Comparison of ENCODE assay signal across 8 mouse cellular contexts in the genomic region with DNA sequence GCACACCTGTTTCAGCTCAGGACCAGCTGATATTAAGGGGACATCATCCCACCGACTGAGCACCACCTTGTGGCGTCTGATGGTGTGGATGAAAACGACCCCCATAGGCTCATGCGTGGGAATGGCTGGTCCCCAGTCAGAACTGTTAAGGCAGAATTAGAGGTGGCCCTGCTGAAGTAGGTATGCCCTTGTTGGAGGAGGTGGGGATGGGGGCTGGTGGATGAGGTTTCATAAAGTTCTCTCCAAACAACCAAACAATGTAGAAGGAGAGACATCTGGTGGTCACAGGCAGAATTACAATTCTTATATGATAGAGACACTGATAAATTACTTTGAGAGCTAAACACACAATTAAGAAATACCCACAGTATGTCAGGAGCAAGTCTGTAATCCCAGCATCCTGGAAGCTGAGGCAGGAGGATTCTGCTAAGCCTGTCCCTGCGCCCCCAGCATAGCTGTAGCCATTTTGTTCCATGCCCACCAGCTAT. TPM values are rescaled to one million over a fixed set of nuclear protein-coding genes. Genes with fewer than 3 reads are reported as not detected.
DNase-seq lines count a peak whose midpoint lies in the region; ATAC-seq and TF ChIP-seq lines count a peak whose summit lies in the region.

No protein-coding gene starts in this region.

- H3K4me3 ChIP-seq in liver, postnatal 0 days (ENCODE audit: low read depth, low read length) = no peak overlapping the region
- H3K4me3 ChIP-seq in liver, embryonic 11.5 days (ENCODE audit: low read depth, low read length) = no peak overlapping the region
- no peak overlapping the region for H3K4me3 ChIP-seq in cortical plate, adult 2 months (ENCODE audit: insufficient read depth, low read length)

- TF ChIP-seq CTCF in liver, postnatal 0 days (IDR thresholded peaks at IDR 0.05; ENCODE audit: low read depth) = peak; percentile 66; the same call in 1 of the 2 replicates
- TF ChIP-seq CTCF in Patski (IDR thresholded peaks at IDR 0.05) = peak; percentile 66
- TF ChIP-seq CTCF in cortical plate, adult 2 months (IDR thresholded peaks at IDR 0.05; ENCODE audit: extremely low read depth, insufficient read depth, low read length) = peak; percentile 61

- no peaks in the 10 kb centered on the region for H3K4me1 ChIP-seq in liver, postnatal 0 days (ENCODE audit: insufficient read depth)
- H3K4me1 ChIP-seq in liver, embryonic 11.5 days (replicated peaks; ENCODE audit: control insufficient read depth, insufficient read depth, low read length) = no peaks in the 10 kb centered on the region
- H3K4me1 ChIP-seq in cortical plate, adult 2 months (ENCODE audit: control insufficient read depth, insufficient read depth, low read length) = no peaks in the 10 kb centered on the region

- H3K9ac ChIP-seq in liver, postnatal 0 days (replicated peaks) = no peak overlapping the region
- H3K9ac ChIP-seq in liver, embryonic 11.5 days (ENCODE audit: low read depth, low read length) = no peak overlapping the region

- 71% methylated on average over 5 of the region's 5 CpGs for WGBS in liver, postnatal 0 days (ENCODE audit: insufficient replicate concordance)
- WGBS in liver, embryonic 11.5 days = 71% methylated on average over 5 of the region's 5 CpGs

- TF ChIP-seq EP300 in liver, postnatal 0 days (IDR thresholded peaks at IDR 0.05; ENCODE audit: low read depth) = no peak

- ATAC-seq in liver, postnatal 0 days = 0 out of 2 replicates have a peak, but pooled peaks have one; percentile 31
- ATAC-seq in liver, embryonic 11.5 days (replicated peaks; ENCODE audit: low FRiP score) = no peak
- no peak for ATAC-seq in Patski
- no peak; the same call in 1 of the 2 replicates for ATAC-seq in monocyte, adult 5-6 weeks (replicated peaks; ENCODE audit: insufficient number of reproducible peaks, low FRiP score, low TSS enrichment, poor library complexity, severe bottlenecking)

- no peak overlapping the region for H3K27ac ChIP-seq in liver, postnatal 0 days (ENCODE audit: low read depth)
- H3K27ac ChIP-seq in liver, embryonic 11.5 days (ENCODE audit: low read depth, low read length) = no peak overlapping the region
- H3K27ac ChIP-seq in cortical plate, adult 2 months (ENCODE audit: insufficient read depth, low read length) = no peak overlapping the region

- H3K4me2 ChIP-seq in liver, postnatal 0 days (ENCODE audit: low read depth, low read length) = no peak overlapping the region
- H3K4me2 ChIP-seq in liver, embryonic 11.5 days = no peak overlapping the region

- in situ Hi-C loops in Patski (cut with MboI; ENCODE audit: low pct_unique_long_range_greater_than_20kb) = no loop called here

- H3K36me3 ChIP-seq in liver, postnatal 0 days (replicated peaks; ENCODE audit: insufficient read depth, low read length) = peaks cover 74% of the 10 kb centered on the region
- H3K36me3 ChIP-seq in liver, embryonic 11.5 days (ENCODE audit: control insufficient read depth, insufficient read depth, low read length) = peaks cover 58% of the 10 kb centered on the region

- POLR2A ChIA-PET in Patski (lab: Charles Lee) = interaction anchor here (0.9 to 1.2 kb wide), 2 partner anchors 59 to 64 kb away, joined by 3 to 7 read pairs; no protein-coding TSS in a partner anchor

- DNase-seq in liver, postnatal 0 days = peak; percentile 27
- no peak for DNase-seq in liver, embryonic 11.5 days (ENCODE audit: low spot score)
- no peak for DNase-seq in Patski (ENCODE audit: low read depth, low spot score)
- DNase-seq in hindlimb bud, embryonic 11.5 days (ENCODE audit: extremely low spot score, low read depth, low spot score) = peak; percentile 37
- DNase-seq in lung, postnatal 36 days = peak; percentile 83
- DNase-seq in thymus, postnatal 0 days (ENCODE audit: low spot score) = peak; percentile 57

- no peaks in the 10 kb centered on the region for H3K9me3 ChIP-seq in liver, postnatal 0 days (ENCODE audit: low read length)
- no peaks in the 10 kb centered on the region for H3K9me3 ChIP-seq in liver, embryonic 11.5 days (ENCODE audit: control insufficient read depth, low read length)

- H3K27me3 ChIP-seq in liver, postnatal 0 days (ENCODE audit: insufficient read depth, low read length) = no peaks in the 10 kb centered on the region
- no peaks in the 10 kb centered on the region for H3K27me3 ChIP-seq in liver, embryonic 11.5 days (replicated peaks; ENCODE audit: control insufficient read depth, insufficient read depth, low read length)
- H3K27me3 ChIP-seq in Patski = no peaks in the 10 kb centered on the region

- CTCF ChIA-PET in Patski (lab: Charles Lee) = interaction anchor here (0.6 to 9.4 kb wide), 20 partner anchors 8 to 105 kb away, joined by 3 to 104 read pairs (median 4); no protein-coding TSS in a partner anchor

- TF ChIP-seq POLR2A in cortical plate, adult 2 months (IDR thresholded peaks at IDR 0.05; ENCODE audit: extremely low read depth, insufficient read depth, low read length) = no peak

RNA-seq across cellular contexts. Expression of a gene that starts 22.0 kb away (rescaled TPM):
- polyA plus RNA-seq in liver, postnatal 0 days (2015; fragmentation: Nextera tagmentation; extraction: Ambion mirVana) = 16.9 and 17.9 TPM in 2 replicates
- 71.1 and 71.7 TPM in 2 replicates for polyA plus RNA-seq in liver, embryonic 11.5 days (2014; fragmentation: Nextera tagmentation; extraction: Ambion mirVana)
- 38.3 TPM for polyA plus RNA-seq in Patski (2021)
- 0.21 and 0.30 TPM in 2 replicates for polyA plus RNA-seq in cortical plate, adult 2 months (2012; rRNA removed)
- polyA plus RNA-seq in thymus, postnatal 0 days (2015; fragmentation: Nextera tagmentation; extraction: Ambion mirVana) = 41.8 and 46.4 TPM in 2 replicates
- total RNA-seq in monocyte, adult 5-6 weeks (2017) = 2.2 to 12.5 TPM (median 10.1 TPM) in 3 replicates

RNA-seq across cellular contexts. Expression of a gene that starts 28.7 kb away (rescaled TPM):
- 53.3 and 60.8 TPM in 2 replicates for polyA plus RNA-seq in liver, postnatal 0 days (2015; fragmentation: Nextera tagmentation; extraction: Ambion mirVana)
- polyA plus RNA-seq in liver, embryonic 11.5 days (2014; fragmentation: Nextera tagmentation; extraction: Ambion mirVana) = 21.2 and 21.6 TPM in 2 replicates
- polyA plus RNA-seq in Patski (2021) = 453 TPM
- polyA plus RNA-seq in cortical plate, adult 2 months (2012; rRNA removed) = 1.0 and 1.1 TPM in 2 replicates
- polyA plus RNA-seq in thymus, postnatal 0 days (2015; fragmentation: Nextera tagmentation; extraction: Ambion mirVana) = 75.2 and 79.9 TPM in 2 replicates
- 98.5 to 263 TPM (median 189 TPM) in 3 replicates for total RNA-seq in monocyte, adult 5-6 weeks (2017)

RNA-seq across cellular contexts. Expression of a gene that starts 54.0 kb away (rescaled TPM):
- 19.3 and 22.1 TPM in 2 replicates for polyA plus RNA-seq in liver, postnatal 0 days (2015; fragmentation: Nextera tagmentation; extraction: Ambion mirVana)
- 27.8 and 30.9 TPM in 2 replicates for polyA plus RNA-seq in liver, embryonic 11.5 days (2014; fragmentation: Nextera tagmentation; extraction: Ambion mirVana)
- 23.0 TPM for polyA plus RNA-seq in Patski (2021)
- polyA plus RNA-seq in cortical plate, adult 2 months (2012; rRNA removed) = 61.0 and 63.0 TPM in 2 replicates
- polyA plus RNA-seq in thymus, postnatal 0 days (2015; fragmentation: Nextera tagmentation; extraction: Ambion mirVana) = 18.2 and 20.3 TPM in 2 replicates
- total RNA-seq in monocyte, adult 5-6 weeks (2017) = 18.2 to 39.0 TPM (median 26.4 TPM) in 3 replicates

Comparison
In these comparisons a context has a peak if more than half of its experiments do, and no peak if none do; other contexts are left out.
1. DNase-seq: peak in liver, postnatal 0 days (single experiment), hindlimb bud, embryonic 11.5 days (single experiment), lung, postnatal 36 days (single experiment) and thymus, postnatal 0 days (single experiment); none in liver, embryonic 11.5 days (single experiment) and Patski (single experiment).
2. RNA of a gene that starts 22.0 kb away (polyA plus RNA-seq): 71.1 to 71.7 TPM in liver, embryonic 11.5 days, 41.8 to 46.4 TPM in thymus, postnatal 0 days, 38.3 TPM in Patski (single experiment) and 16.9 to 17.9 TPM in liver, postnatal 0 days; 0.21 to 0.30 TPM in cortical plate, adult 2 months; every median in the first group is over 10 times any median in the second.
3. RNA of a gene that starts 28.7 kb away (polyA plus RNA-seq): 453 TPM in Patski (single experiment), 75.2 to 79.9 TPM in thymus, postnatal 0 days, 53.3 to 60.8 TPM in liver, postnatal 0 days and 21.2 to 21.6 TPM in liver, embryonic 11.5 days; 1.0 to 1.1 TPM in cortical plate, adult 2 months; every median in the first group is over 10 times any median in the second.
4. Peak in every context shown above with its lines, with median percentiles within 50 percentile points of each other: CTCF ChIP-seq.